Mouse (Mus musculus) limb, embryonic 14.5 days (tissue): ENCODE results near the gene Upk1b. TPM values are rescaled to one million over a fixed set of nuclear protein-coding genes. Genes with fewer than 3 reads are reported as not detected.

ENCODE experiments used
- ATAC-seq: fragments of 200-750 bp; cut with Nextera tagmentation; 2 replicates; pipeline ENCODE4 v1.8.0; 2017; ENCODE audit warnings: low read depth, moderate number of reproducible peaks, moderate TSS enrichment; ENCODE audit not compliant: low FRiP score
- DNase-seq: peaks from one replicate; pipeline ENCODE4 v3.0.0-alpha.2; 2015; ENCODE audit warnings: low spot score
- H3K27ac ChIP-seq: fragments of 300-500 bp; sonication (generic); replicated peaks from 2 replicates; pipeline ENCODE4 v1.5.1; 2014; ENCODE audit warnings: low read depth, mild to moderate bottlenecking, low read length, moderate library complexity, mixed read lengths
- H3K27me3 ChIP-seq: fragments of 300-500 bp; sonication (generic); 2 replicates; pipeline ENCODE4 v1.6.1; 2014; ENCODE audit warnings: low read length, mixed read lengths; ENCODE audit not compliant: control insufficient read depth, insufficient read depth
- H3K36me3 ChIP-seq: fragments of 300-500 bp; sonication (generic); 2 replicates; pipeline ENCODE4 v1.6.1; 2014; ENCODE audit warnings: mild to moderate bottlenecking, low read length, moderate library complexity, mixed read lengths; ENCODE audit not compliant: control insufficient read depth, insufficient read depth
- H3K4me1 ChIP-seq: fragments of 300-500 bp; sonication (generic); 2 replicates; pipeline ENCODE4 v1.6.1; 2014; ENCODE audit warnings: antibody characterized with exemption, low read length, mixed read lengths; ENCODE audit not compliant: control insufficient read depth, insufficient read depth
- H3K4me2 ChIP-seq: fragments of 300-500 bp; sonication (generic); replicated peaks from 2 replicates; pipeline ENCODE4 v1.6.1; 2014; ENCODE audit warnings: low read depth, mild to moderate bottlenecking, low read length, moderate library complexity; ENCODE audit not compliant: severe bottlenecking
- H3K4me3 ChIP-seq: fragments of 300-500 bp; sonication (generic); replicated peaks from 2 replicates; pipeline ENCODE4 v1.5.1; 2014; ENCODE audit warnings: low read length
- H3K9ac ChIP-seq: fragments of 300-500 bp; sonication (generic); 2 replicates; pipeline ENCODE4 v1.6.1; 2014; ENCODE audit warnings: mild to moderate bottlenecking, low read depth, low read length, moderate library complexity; ENCODE audit not compliant: severe bottlenecking
- H3K9me3 ChIP-seq: fragments of 300-500 bp; sonication (generic); 2 replicates; pipeline ENCODE4 v1.6.1; 2016; ENCODE audit warnings: low read length; ENCODE audit not compliant: control insufficient read depth
- POLR2A ChIP-seq: fragments of 200-500 bp; IDR thresholded peaks from 2 replicates; pipeline ENCODE4 v1.8.0; 2012; ENCODE audit warnings: inconsistent platforms, mild to moderate bottlenecking, moderate library complexity, borderline replicate concordance; ENCODE audit not compliant: insufficient read depth, insufficient read length; ENCODE audit errors: extremely low read depth
- WGBS: fragments of 180-500 bp; shearing (Covaris S2); extraction: QIAGEN DNeasy Blood & Tissue Kit; methylation state at CpG from one replicate; pipeline ENCODE4 v1.1.7; 2014; 5-methylcytosine and 5-hydroxymethylcytosine counted together
- polyA plus RNA-seq, 2 experiments: library from polyadenylated mRNA; depleted of rRNA in 1 of 2; stranded (reverse) in 1 of 2; unstranded in 1 of 2; fragments of >200 nt; fragmentation: Nextera tagmentation in 1 of 2; extraction: Ambion mirVana in 1 of 2; gene quantifications; 2 replicates each; pipeline versions ENCODE4 v1.2.1 to v1.2.3; 2012 to 2014

Gene Upk1b
- polyA plus RNA-seq, 2 experiments = 18.1 to 46.6 TPM

- Histone ChIP-seq H3K4me3 (no peak overlapping the region), H3K27ac (no peak overlapping the region), H3K4me1 (no peaks in the 10 kb centered on the region), H3K27me3 (no peaks in the 10 kb centered on the region), H3K9me3 (no peaks in the 10 kb centered on the region), H3K4me2 (no peak overlapping the region), H3K36me3 (peaks cover 27% of the 10 kb centered on the region), H3K9ac (no peak overlapping the region)
- ATAC-seq (no peak; the same call in 1 of the 2 replicates), DNase-seq (no peak)
- TF ChIP-seq POLR2A = no peak
- WGBS = 94% methylated on average over 6 of the region's 6 CpGs
Observed at GRCm38 (mm10) chr16:38771145-38771544, 29.0 kb downstream of the Upk1b start.

- no peaks in the 10 kb centered on the region for H3K27me3 ChIP-seq
- H3K9me3 ChIP-seq = no peaks in the 10 kb centered on the region
- H3K27ac ChIP-seq = no peak overlapping the region
- TF ChIP-seq POLR2A = no peak
- H3K4me2 ChIP-seq = no peak overlapping the region
- H3K4me1 ChIP-seq = no peaks in the 10 kb centered on the region
- WGBS = 72% methylated on average over 9 of the region's 9 CpGs
- H3K4me3 ChIP-seq = no peak overlapping the region
- H3K36me3 ChIP-seq = peaks cover 37% of the 10 kb centered on the region
- H3K9ac ChIP-seq = no peak overlapping the region
- no peak for ATAC-seq
- no peak for DNase-seq
Observed at GRCm38 (mm10) chr16:38769529-38769928, 30.6 kb downstream of the Upk1b start.

- ATAC-seq = no peak
- H3K4me1 ChIP-seq = no peaks in the 10 kb centered on the region
- WGBS = 91% methylated on average over 8 of the region's 8 CpGs
- no peaks in the 10 kb centered on the region for H3K27me3 ChIP-seq
- no peak overlapping the region for H3K27ac ChIP-seq
- H3K9me3 ChIP-seq = no peaks in the 10 kb centered on the region
- no peak for TF ChIP-seq POLR2A
- no peak overlapping the region for H3K4me2 ChIP-seq
- peaks cover 40% of the 10 kb centered on the region for H3K36me3 ChIP-seq
- no peak overlapping the region for H3K4me3 ChIP-seq
- no peak for DNase-seq
- H3K9ac ChIP-seq = no peak overlapping the region
Observed at GRCm38 (mm10) chr16:38768386-38768785, 31.7 kb downstream of the Upk1b start.

- no peaks in the 10 kb centered on the region for H3K4me1 ChIP-seq
- H3K36me3 ChIP-seq = peaks cover 46% of the 10 kb centered on the region
- no peak overlapping the region for H3K9ac ChIP-seq
- no peak overlapping the region for H3K27ac ChIP-seq
- H3K27me3 ChIP-seq = no peaks in the 10 kb centered on the region
- no peak overlapping the region for H3K4me2 ChIP-seq
- ATAC-seq = no peak
- no peaks in the 10 kb centered on the region for H3K9me3 ChIP-seq
- H3K4me3 ChIP-seq = no peak overlapping the region
- TF ChIP-seq POLR2A = no peak
- WGBS = 82% methylated on average over 8 of the region's 8 CpGs
- DNase-seq = peak; percentile 40
Observed at GRCm38 (mm10) chr16:38767761-38768160, 32.4 kb downstream of the Upk1b start.

GRCm38 (mm10) chr16:38766671-38767070, 33.5 kb downstream of the Upk1b start:
- Histone ChIP-seq H3K4me2 (no peak overlapping the region), H3K36me3 (peaks cover 46% of the 10 kb centered on the region), H3K4me3 (no peak overlapping the region), H3K27ac (no peak overlapping the region), H3K27me3 (no peaks in the 10 kb centered on the region), H3K9ac (no peak overlapping the region), H3K9me3 (no peaks in the 10 kb centered on the region), H3K4me1 (no peaks in the 10 kb centered on the region)
- no peak for TF ChIP-seq POLR2A
- ATAC-seq (no peak), DNase-seq (no peak)
- WGBS = 65% methylated on average over 3 of the region's 3 CpGs

GRCm38 (mm10) chr16:38763508-38763907, 36.6 kb downstream of the Upk1b start:
- H3K9me3 ChIP-seq = no peaks in the 10 kb centered on the region
- TF ChIP-seq POLR2A = no peak
- no peak overlapping the region for H3K4me2 ChIP-seq
- WGBS = 91% methylated on average over 4 of the region's 4 CpGs
- H3K36me3 ChIP-seq = peaks cover 58% of the 10 kb centered on the region
- H3K9ac ChIP-seq = no peak overlapping the region
- H3K4me3 ChIP-seq = no peak overlapping the region
- H3K27me3 ChIP-seq = no peaks in the 10 kb centered on the region
- H3K4me1 ChIP-seq = no peaks in the 10 kb centered on the region; the same call in 1 of the 2 replicates
- ATAC-seq = no peak
- H3K27ac ChIP-seq = no peak overlapping the region
- no peak for DNase-seq
